Mouse (Mus musculus) forebrain, postnatal 0 days (tissue): ENCODE data around the gene Sowaha. TPM values are rescaled to one million over a fixed set of nuclear protein-coding genes. Genes with fewer than 3 reads are reported as not detected.

Experiments
- ATAC-seq: fragments of 200-750 bp; cut with Nextera tagmentation; 2 replicates; pipeline ENCODE4 v1.8.0; 2017; ENCODE audit warnings: mild to moderate bottlenecking, moderate library complexity
- DNase-seq: peaks from one replicate; pipeline ENCODE4 v3.0.0-alpha.2; 2015
- H3K27ac ChIP-seq: fragments of 300-500 bp; sonication (generic); 2 replicates; pipeline ENCODE4 v1.5.1; 2014; ENCODE audit warnings: low read depth, mild to moderate bottlenecking, antibody characterized with exemption, low read length, moderate library complexity, mixed read lengths
- H3K27me3 ChIP-seq: fragments of 300-500 bp; sonication (generic); 2 replicates; pipeline ENCODE4 v1.6.1; 2014; ENCODE audit warnings: mild to moderate bottlenecking, low read length, mixed read lengths; ENCODE audit not compliant: insufficient read depth
- H3K36me3 ChIP-seq: fragments of 300-500 bp; sonication (generic); 2 replicates; pipeline ENCODE4 v1.6.1; 2014; ENCODE audit warnings: mild to moderate bottlenecking, moderate library complexity; ENCODE audit not compliant: insufficient read depth
- H3K4me1 ChIP-seq: fragments of 300-500 bp; sonication (generic); 2 replicates; pipeline ENCODE4 v1.6.1; 2014; ENCODE audit warnings: antibody characterized with exemption; ENCODE audit not compliant: insufficient read depth
- H3K4me2 ChIP-seq: fragments of 300-500 bp; sonication (generic); 2 replicates; pipeline ENCODE4 v1.6.1; 2014; ENCODE audit warnings: low read depth, mild to moderate bottlenecking, moderate library complexity
- H3K4me3 ChIP-seq: fragments of 300-500 bp; sonication (generic); 2 replicates; pipeline ENCODE4 v1.5.1; 2014; ENCODE audit warnings: low read depth, low read length, mixed read lengths
- H3K9ac ChIP-seq: fragments of 300-500 bp; sonication (generic); 2 replicates; pipeline ENCODE4 v1.6.1; 2014; ENCODE audit warnings: mild to moderate bottlenecking
- H3K9me3 ChIP-seq: fragments of 300-500 bp; sonication (generic); 2 replicates; pipeline ENCODE4 v1.6.1; 2016; ENCODE audit warnings: low read length
- CTCF ChIP-seq: sonication (generic); IDR thresholded peaks from 2 replicates; pipeline ENCODE4 v1.5.1; 2016; ENCODE audit warnings: antibody characterized with exemption, control low read depth, low read depth
- WGBS: fragments of 180-500 bp; shearing (Covaris S2); extraction: QIAGEN DNeasy Blood & Tissue Kit; methylation state at CpG from one replicate; pipeline ENCODE4 v1.1.7; 2014; 5-methylcytosine and 5-hydroxymethylcytosine counted together
- polyA plus RNA-seq: library from polyadenylated mRNA; unstranded; fragments of >200 nt; fragmentation: Nextera tagmentation; extraction: Ambion mirVana; gene quantifications from 2 replicates; pipeline ENCODE4 v1.2.1, GENCODE M21; 2015
- total RNA-seq: library from RNA; depleted of rRNA; stranded (reverse); fragments of >200 nt; gene quantifications from 2 replicates; pipeline ENCODE4 v1.2.3, GENCODE M21; 2014

Sowaha gene
- total and polyA plus RNA-seq, 2 experiments from 2014 or later = 7.9 to 13.5 TPM

DNA sequence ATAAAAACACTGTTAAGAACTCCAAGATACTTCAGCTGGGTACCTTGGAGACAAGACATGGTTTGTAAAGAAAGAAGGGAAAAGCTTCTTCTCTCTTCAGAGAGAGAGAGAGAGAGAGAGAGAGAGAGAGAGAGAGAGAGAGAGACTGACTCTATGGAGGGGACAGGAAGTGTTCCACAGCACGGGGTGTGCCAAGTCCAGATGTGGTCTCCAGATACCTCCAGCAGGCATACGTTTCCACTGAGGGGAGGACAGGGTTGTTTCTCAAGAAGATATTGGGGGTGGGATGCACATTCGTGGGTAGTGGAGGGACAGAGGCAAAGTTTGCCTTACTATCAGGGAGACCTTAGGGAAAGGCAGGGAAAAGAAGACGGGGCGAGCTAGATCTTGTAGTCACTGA is 38.7 kb upstream of the Sowaha start:
- Histone ChIP-seq H3K36me3 (no peaks in the 10 kb centered on the region), H3K27ac (no peak overlapping the region; the same call in 1 of the 2 replicates), H3K4me3 (no peak overlapping the region), H3K4me2 (peak overlapping the region; percentile 73), H3K4me1 (peaks cover 14% of the 10 kb centered on the region), H3K9ac (no peak overlapping the region), H3K27me3 (no peaks in the 10 kb centered on the region), H3K9me3 (no peaks in the 10 kb centered on the region)
- no peak for TF ChIP-seq CTCF
- WGBS = 69% methylated on average over 5 of the region's 5 CpGs
- no peak for ATAC-seq
- no peak for DNase-seq

GRCm38 (mm10) chr11:53516775-53517627 is 36.9 kb upstream of the Sowaha start:
- WGBS = 80% methylated on average over 8 of the region's 8 CpGs
- H3K36me3 ChIP-seq = no peaks in the 10 kb centered on the region
- TF ChIP-seq CTCF = no peak
- ATAC-seq (no peak), DNase-seq (no peak)
- no peak overlapping the region for H3K4me2 ChIP-seq
- no peaks in the 10 kb centered on the region for H3K9me3 ChIP-seq
- H3K4me3 ChIP-seq = no peak overlapping the region
- no peak overlapping the region for H3K9ac ChIP-seq
- H3K27me3 ChIP-seq = no peaks in the 10 kb centered on the region
- peaks cover 7% of the 10 kb centered on the region; the same call in 1 of the 2 replicates for H3K4me1 ChIP-seq
- no peak overlapping the region for H3K27ac ChIP-seq

DNA sequence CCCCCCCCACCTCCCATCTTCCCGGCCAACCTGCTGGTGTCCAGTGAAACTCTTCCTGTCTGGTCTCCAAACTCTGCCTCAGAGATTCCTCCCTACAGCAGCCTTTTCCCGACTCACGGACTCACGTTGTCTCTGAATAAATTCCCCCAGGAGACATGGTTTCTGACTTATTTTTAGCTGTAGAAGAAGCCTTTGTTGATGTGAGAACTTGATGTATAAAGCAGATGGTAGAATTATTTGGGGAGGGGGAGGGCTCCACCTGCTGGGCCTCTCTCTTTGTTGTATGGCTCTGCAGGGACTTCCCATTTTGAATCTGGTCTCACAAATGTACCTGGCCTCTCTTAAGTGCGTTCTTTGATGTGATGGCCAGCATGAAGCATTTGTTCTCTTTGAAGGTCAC is 30.3 kb upstream of the Sowaha start:
- no peak for DNase-seq
- no peak overlapping the region for H3K27ac ChIP-seq
- no peak overlapping the region for H3K4me2 ChIP-seq
- WGBS = 43% methylated on average over 5 of the region's 5 CpGs
- H3K9ac ChIP-seq = no peak overlapping the region
- no peaks in the 10 kb centered on the region for H3K36me3 ChIP-seq
- no peaks in the 10 kb centered on the region for H3K27me3 ChIP-seq
- ATAC-seq = no peak
- no peak for TF ChIP-seq CTCF
- no peak overlapping the region for H3K4me3 ChIP-seq
- H3K9me3 ChIP-seq = no peaks in the 10 kb centered on the region
- H3K4me1 ChIP-seq = no peaks in the 10 kb centered on the region

- H3K4me1 ChIP-seq = no peaks in the 10 kb centered on the region
- H3K27me3 ChIP-seq = no peaks in the 10 kb centered on the region
- ATAC-seq (no peak), DNase-seq (no peak)
- no peaks in the 10 kb centered on the region for H3K36me3 ChIP-seq
- H3K4me2 ChIP-seq = no peak overlapping the region
- WGBS = 74% methylated on average over 3 of the region's 3 CpGs
- no peak overlapping the region for H3K4me3 ChIP-seq
- no peak for TF ChIP-seq CTCF
- no peaks in the 10 kb centered on the region for H3K9me3 ChIP-seq
- no peak overlapping the region for H3K27ac ChIP-seq
- H3K9ac ChIP-seq = no peak overlapping the region
Measured at GRCm38 (mm10) chr11:53508591-53508990, 28.5 kb upstream of the Sowaha start.

DNA sequence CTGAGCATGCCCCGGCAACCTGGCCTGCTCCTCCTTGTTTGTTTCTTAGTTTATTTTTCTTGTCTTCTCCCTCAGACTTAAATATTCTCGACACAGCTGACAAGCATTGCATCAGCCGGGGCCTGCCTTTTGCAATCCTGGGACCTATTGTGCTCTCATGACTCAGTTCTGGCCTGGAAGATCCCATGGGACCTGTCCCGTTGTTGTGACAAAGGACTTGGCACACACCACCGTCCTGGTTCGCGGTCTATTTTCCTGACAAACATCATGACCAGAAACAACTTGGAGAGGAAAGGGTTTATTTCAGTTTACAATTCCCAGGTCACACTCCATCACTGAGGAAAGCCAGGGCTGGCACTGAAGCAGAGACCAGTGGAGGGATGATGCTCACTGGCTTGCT is 28.1 kb upstream of the Sowaha start:
- no peaks in the 10 kb centered on the region for H3K27me3 ChIP-seq
- H3K4me1 ChIP-seq = no peaks in the 10 kb centered on the region
- ATAC-seq (no peak), DNase-seq (no peak)
- H3K36me3 ChIP-seq = no peaks in the 10 kb centered on the region
- no peak overlapping the region for H3K9ac ChIP-seq
- H3K4me2 ChIP-seq = no peak overlapping the region
- WGBS = 62% methylated on average over 7 of the region's 7 CpGs
- H3K9me3 ChIP-seq = no peaks in the 10 kb centered on the region
- no peak overlapping the region for H3K4me3 ChIP-seq
- TF ChIP-seq CTCF = no peak
- H3K27ac ChIP-seq = no peak overlapping the region

DNA sequence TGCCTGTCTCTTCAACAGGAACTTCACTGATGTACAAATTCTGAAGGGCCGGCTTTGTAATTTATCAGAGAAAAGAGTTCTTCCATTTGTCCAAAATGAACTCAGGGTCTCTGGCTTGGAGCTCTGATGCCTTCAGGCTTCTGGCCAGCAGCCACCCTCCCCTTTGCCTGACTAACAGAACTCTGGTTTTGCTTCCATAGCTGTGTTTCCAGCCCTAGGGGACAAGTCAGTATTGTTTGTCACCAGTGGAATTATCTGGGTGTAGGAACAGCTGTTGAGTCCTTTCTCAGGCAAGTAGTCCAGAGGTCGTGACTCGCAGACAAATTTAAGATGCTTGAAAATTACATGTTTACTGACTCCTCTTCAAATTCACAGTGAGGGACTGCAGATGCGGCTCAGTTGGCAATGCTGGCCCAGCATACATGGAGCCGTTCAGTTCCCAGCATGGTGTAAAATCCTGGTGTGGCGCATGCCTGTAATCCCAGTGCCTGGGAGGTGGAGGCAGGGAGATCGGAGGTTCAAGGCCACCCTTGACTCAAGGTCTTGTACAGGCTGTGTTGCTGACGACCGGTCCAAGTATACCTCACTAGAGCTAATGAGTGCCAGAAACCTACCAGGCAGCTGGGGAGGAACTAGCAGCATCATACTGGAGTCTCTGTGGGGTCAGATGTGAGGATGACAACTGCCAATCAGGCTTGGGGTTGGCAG is 27.2 kb upstream of the Sowaha start:
- ATAC-seq (no peak), DNase-seq (no peak)
- Histone ChIP-seq H3K9me3 (no peaks in the 10 kb centered on the region), H3K4me3 (no peak overlapping the region), H3K4me2 (no peak overlapping the region), H3K27ac (no peak overlapping the region), H3K27me3 (no peaks in the 10 kb centered on the region), H3K9ac (no peak overlapping the region), H3K36me3 (no peaks in the 10 kb centered on the region), H3K4me1 (no peaks in the 10 kb centered on the region)
- 82% methylated on average over 9 of the region's 9 CpGs for WGBS
- TF ChIP-seq CTCF = no peak
